Mouse (Mus musculus) thymus, adult 2 months (tissue): ENCODE results near the gene C5ar2.

Experiments
- CTCF ChIP-seq: fragments of 200-500 bp; IDR thresholded peaks from 2 replicates; pipeline ENCODE4 v1.5.1; 2012; ENCODE audit warnings: mild to moderate bottlenecking, control low read depth, low read length, moderate library complexity, borderline replicate concordance; ENCODE audit not compliant: control insufficient read depth, poor library complexity, insufficient read depth; ENCODE audit errors: extremely low read depth
- POLR2A ChIP-seq: fragments of 200-500 bp; IDR thresholded peaks from 2 replicates; pipeline ENCODE4 v1.6.1; 2012; ENCODE audit warnings: mild to moderate bottlenecking, low read length, control low read depth, moderate library complexity; ENCODE audit not compliant: control insufficient read depth, poor library complexity, insufficient read depth; ENCODE audit errors: extremely low read depth

DNA sequence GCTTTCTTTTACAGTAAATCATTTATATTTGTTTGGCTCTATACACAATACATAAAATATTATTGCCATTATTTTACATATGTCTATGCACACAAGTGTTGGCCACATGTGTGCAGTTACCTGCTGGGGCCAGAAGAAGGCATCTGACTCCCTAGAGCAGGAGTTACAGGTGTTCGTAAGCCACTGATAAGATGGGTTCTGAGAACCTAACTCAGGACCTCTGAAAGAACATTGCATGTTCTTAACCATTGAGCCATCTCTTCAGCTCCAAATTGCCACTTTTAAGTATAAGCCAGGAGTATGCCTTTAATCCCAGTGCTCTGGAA is 3.0 kb downstream of the C5ar2 start:
- TF ChIP-seq CTCF (no peak), POLR2A (no peak)
